9 mouse cellular contexts compared by ENCODE assay signal in genomic region chr4:101508431-101508830, GRCm38 (mm10). TPM values are rescaled to one million over a fixed set of nuclear protein-coding genes. Genes with fewer than 3 reads are reported as not detected.
A peak's percentile ranks its signal among the peaks of the same experiment; 100 is the strongest.
DNase-seq lines count a peak whose midpoint lies in the region; ATAC-seq and TF ChIP-seq lines count a peak whose summit lies in the region.
"Had no signal": no experiment of that assay in that cellular context is flagged by ENCODE, and none has a peak within 500 bp of the region (broad histone marks: within the 10 kb centered on the region; RNA-seq: fewer than 3 reads in every experiment).

No protein-coding gene starts in this region.

- H3K4me1 ChIP-seq in heart, embryonic 11.5 days (ENCODE audit: control insufficient read depth, insufficient read depth, low read length), result peaks cover 4% of the 10 kb centered on the region
- peaks cover 53% of the 10 kb centered on the region for H3K4me1 ChIP-seq in E14TG2a.4 (replicated peaks; ENCODE audit: low read depth, low read length)
- peaks cover 16% of the 10 kb centered on the region for H3K4me1 ChIP-seq in embryonic facial prominence, embryonic 15.5 days
- peaks cover 11% of the 10 kb centered on the region for H3K4me1 ChIP-seq in limb, embryonic 15.5 days

- no peak for DNase-seq in heart, postnatal 36 days
- DNase-seq in adrenal gland, adult 18-20 months (ENCODE audit: low spot score in 2 of 2), result no peak
- no peak for DNase-seq in adrenal gland, adult 8-10 months

- H3K9me3 ChIP-seq in heart, embryonic 11.5 days (replicated peaks; ENCODE audit: control insufficient read depth, low read length), result no peaks in the 10 kb centered on the region
- no peaks in the 10 kb centered on the region for H3K9me3 ChIP-seq in E14TG2a.4 (ENCODE audit: low read length)
- no peaks in the 10 kb centered on the region for H3K9me3 ChIP-seq in embryonic facial prominence, embryonic 15.5 days (replicated peaks)
- H3K9me3 ChIP-seq in limb, embryonic 15.5 days, result no peaks in the 10 kb centered on the region
- H3K9me3 ChIP-seq: G1E had no signal

- no peak for ATAC-seq in heart, embryonic 11.5 days (replicated peaks; ENCODE audit: insufficient number of reproducible peaks, low FRiP score, low TSS enrichment)
- ATAC-seq in embryonic facial prominence, embryonic 15.5 days (ENCODE audit: insufficient number of reproducible peaks, low FRiP score, low TSS enrichment, low read depth), result no peak; the same call in 1 of the 2 replicates
- ATAC-seq in limb, embryonic 15.5 days (ENCODE audit: insufficient number of reproducible peaks, low FRiP score, low TSS enrichment, low read depth), result no peak
- no peak for ATAC-seq in frontal cortex, adult (ENCODE audit: low TSS enrichment)

- peak overlapping the region; percentile 46 for H3K4me3 ChIP-seq in heart, embryonic 11.5 days (ENCODE audit: low read depth, low read length)
- peak overlapping the region; percentile 82 for H3K4me3 ChIP-seq in E14TG2a.4 (replicated peaks; ENCODE audit: low read length)
- peak overlapping the region; percentile 41 for H3K4me3 ChIP-seq in embryonic facial prominence, embryonic 15.5 days (replicated peaks)
- peak overlapping the region; percentile 29 for H3K4me3 ChIP-seq in limb, embryonic 15.5 days

- no peak overlapping the region for H3K27ac ChIP-seq in heart, embryonic 11.5 days (ENCODE audit: low read depth, low read length)
- H3K27ac ChIP-seq in embryonic facial prominence, embryonic 15.5 days (replicated peaks), result no peak overlapping the region
- no peak overlapping the region for H3K27ac ChIP-seq in limb, embryonic 15.5 days

- H3K9ac ChIP-seq in heart, embryonic 11.5 days (ENCODE audit: low read depth, low read length), result no peak overlapping the region
- H3K9ac ChIP-seq in embryonic facial prominence, embryonic 15.5 days, result peak overlapping the region; percentile 16; the same call in 1 of the 2 replicates
- H3K9ac ChIP-seq in limb, embryonic 15.5 days, result no peak overlapping the region

- peaks cover 10% of the 10 kb centered on the region for H3K27me3 ChIP-seq in heart, embryonic 11.5 days (ENCODE audit: control insufficient read depth, insufficient read depth, low read length)
- no peaks in the 10 kb centered on the region for H3K27me3 ChIP-seq in E14TG2a.4 (ENCODE audit: insufficient read depth, low read length)
- no peaks in the 10 kb centered on the region for H3K27me3 ChIP-seq in embryonic facial prominence, embryonic 15.5 days
- 0 out of 2 replicates have a peak, but pooled peaks cover 5% of the 10 kb centered on the region for H3K27me3 ChIP-seq in limb, embryonic 15.5 days

- 3% methylated on average over 10 of the region's 10 CpGs for WGBS in heart, embryonic 11.5 days (ENCODE audit: insufficient replicate concordance)
- WGBS in embryonic facial prominence, embryonic 15.5 days, result 2% methylated on average over 10 of the region's 10 CpGs
- WGBS in limb, embryonic 15.5 days, result 1% methylated on average over 10 of the region's 10 CpGs

- H3K4me2 ChIP-seq in heart, embryonic 11.5 days, result peak overlapping the region; percentile 94
- H3K4me2 ChIP-seq in embryonic facial prominence, embryonic 15.5 days (replicated peaks), result peak overlapping the region; percentile 84
- peak overlapping the region; percentile 59 for H3K4me2 ChIP-seq in limb, embryonic 15.5 days

- intact Hi-C loops in heart, postnatal 36 days (cut with DNase I), result no loop called here

- TF ChIP-seq CTCF in E14TG2a.4 (conservative IDR thresholded peaks at IDR 0.05; ENCODE audit: low read length), result no peak

- no peaks in the 10 kb centered on the region for H3K36me3 ChIP-seq in heart, embryonic 11.5 days (ENCODE audit: control insufficient read depth, insufficient read depth, low read length)
- H3K36me3 ChIP-seq in E14TG2a.4 (ENCODE audit: insufficient read depth, low read length), result no peaks in the 10 kb centered on the region
- H3K36me3 ChIP-seq in embryonic facial prominence, embryonic 15.5 days, result no peaks in the 10 kb centered on the region
- no peaks in the 10 kb centered on the region for H3K36me3 ChIP-seq in limb, embryonic 15.5 days
- H3K36me3 ChIP-seq: G1E had no signal

RNA-seq across cellular contexts. Expression of gene Dnajc6, which starts 12.0 kb away (rescaled TPM):
- 0.21 and 0.27 TPM in 2 replicates for polyA plus RNA-seq in heart, embryonic 11.5 days (2014; fragmentation: Nextera tagmentation; extraction: Ambion mirVana)
- under 1 TPM; 0.44 to 0.49 TPM for total RNA-seq in heart, postnatal 36 days (2021)
- 2.0 and 3.2 TPM in 2 replicates for polyA plus RNA-seq in embryonic facial prominence, embryonic 15.5 days (2015; fragmentation: Nextera tagmentation; extraction: Ambion mirVana)
- polyA plus RNA-seq in limb, embryonic 15.5 days (2015; fragmentation: Nextera tagmentation; extraction: Ambion mirVana), result 0.45 and 1.3 TPM in 2 replicates
- 1 to 10 TPM; 5.0 to 5.4 TPM for total RNA-seq in adrenal gland, adult 18-20 months (2021)
- 10 to 100 TPM in 2 of 4 experiments, 1 to 10 TPM in 2; 5.8 to 20.3 (median 11.7) TPM for total RNA-seq in adrenal gland, adult 8-10 months (2022)
- polyA plus RNA-seq: G1E had no signal

Comparison
In these comparisons a context has a peak if more than half of its experiments do, and no peak if none do; other contexts are left out.
1. H3K4me3 ChIP-seq: peak in every context shown above with its lines; median percentile 82 in E14TG2a.4; 46 in heart, embryonic 11.5 days; 41 in embryonic facial prominence, embryonic 15.5 days; 29 in limb, embryonic 15.5 days.
2. RNA of gene Dnajc6, which starts 12.0 kb away (total RNA-seq): 5.8 to 20.3 TPM in adrenal gland, adult 8-10 months and 5.0 to 5.4 TPM in adrenal gland, adult 18-20 months; 0.44 to 0.49 TPM in heart, postnatal 36 days; every median in the first group is over 4 times any median in the second.
3. Peak in every context shown above with its lines, with median percentiles within 50 percentile points of each other: H3K4me2 ChIP-seq.